Mouse (Mus musculus): ENCODE data around the gene Gm14443.

DNA sequence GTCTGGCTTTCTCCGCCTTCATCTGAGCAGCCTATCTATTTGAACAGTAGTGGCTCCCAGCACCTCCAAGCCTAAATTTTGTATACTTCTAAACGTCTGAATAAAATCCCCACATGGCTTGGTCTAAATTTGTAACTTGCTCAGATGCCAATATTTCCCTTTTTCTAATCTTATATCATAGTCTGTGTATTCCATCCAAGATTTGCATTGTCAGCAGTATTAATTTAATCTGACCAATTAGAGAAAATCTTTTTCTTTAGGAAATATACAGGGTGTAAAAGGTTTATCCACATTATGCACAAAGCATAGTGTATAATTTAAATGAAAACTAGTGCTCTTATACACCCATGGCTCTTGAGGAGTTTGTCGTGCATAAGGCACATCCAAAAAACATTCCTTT lies 17.0 kb downstream of the Gm14443 start:
- TF ChIP-seq POLR2A (IDR thresholded peaks at IDR 0.05; ENCODE audit: borderline replicate concordance, control insufficient read depth, low read depth, low read length) (no peak), CTCF (IDR thresholded peaks at IDR 0.05; ENCODE audit: control insufficient read depth, insufficient read depth, low read length) (no peak)
